Mouse (Mus musculus) brown adipose tissue, adult 24 weeks (tissue): Measurements from ENCODE around the gene Msi1. TPM values are rescaled to one million over a fixed set of nuclear protein-coding genes. Genes with fewer than 3 reads are reported as not detected.

ENCODE experiments used
- H3K27ac ChIP-seq: fragments of 200-500 bp; replicated peaks from 2 replicates; pipeline ENCODE4 v1.5.1; 2012; ENCODE audit warnings: low read depth, mild to moderate bottlenecking, low read length
- H3K4me1 ChIP-seq: fragments of 200-500 bp; 2 replicates; pipeline ENCODE4 v1.6.1; 2012; ENCODE audit warnings: low read length, mixed read lengths; ENCODE audit not compliant: control insufficient read depth, insufficient read depth, insufficient read length
- H3K4me3 ChIP-seq: fragments of 200-500 bp; 2 replicates; pipeline ENCODE4 v1.5.1; 2012; ENCODE audit warnings: low read depth, mild to moderate bottlenecking, low read length, moderate library complexity; ENCODE audit not compliant: insufficient read depth
- polyA plus RNA-seq: library from polyadenylated mRNA; stranded (reverse); fragments of >200 nt; gene quantifications from 2 replicates; pipeline ENCODE4 v1.2.4, GENCODE M21; 2012; ENCODE audit not compliant: missing spikeins, insufficient read depth, insufficient read length

Msi1 gene
- 1.1 TPM in 1 of 2 replicates, not detected in the other for polyA plus RNA-seq

- H3K4me1 ChIP-seq, result no peaks in the 10 kb centered on the region
- H3K4me3 ChIP-seq, result peak within 1 kb of the TSS; percentile 44
- no peak within 1 kb of the TSS for H3K27ac ChIP-seq
These were observed at the start of gene Msi1 for GRCm38 (mm10) chr5:115429359-115430186. Gene Msi1 (plus strand): TSS chr5:115429599.

DNA sequence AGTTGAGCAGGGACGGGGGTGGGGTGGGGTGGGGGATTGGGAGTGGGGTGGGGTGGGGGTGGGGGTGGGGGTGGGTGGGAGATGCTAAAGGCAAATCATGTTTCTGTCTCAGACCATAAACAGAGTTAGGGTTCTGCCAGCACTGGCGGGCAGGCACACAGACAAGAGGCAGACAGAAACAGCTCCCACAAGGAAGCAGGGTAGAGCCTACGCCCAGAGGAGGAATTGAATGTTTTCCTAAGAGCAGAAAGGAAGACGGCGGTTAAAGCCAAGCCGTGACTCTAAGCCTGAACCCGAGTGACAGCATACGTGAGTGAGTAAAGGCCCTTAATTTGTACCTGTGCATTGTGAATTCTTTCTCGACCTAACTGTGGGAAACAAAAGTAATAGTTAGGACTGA lies 37.5 kb upstream of the Msi1 start:
- Histone ChIP-seq H3K4me1 (no peaks in the 10 kb centered on the region), H3K27ac (no peak overlapping the region), H3K4me3 (no peak overlapping the region)

GRCm38 (mm10) chr5:115392969-115393368 lies 36.4 kb upstream of the Msi1 start:
- Histone ChIP-seq H3K4me1 (no peaks in the 10 kb centered on the region), H3K4me3 (no peak overlapping the region)

DNA sequence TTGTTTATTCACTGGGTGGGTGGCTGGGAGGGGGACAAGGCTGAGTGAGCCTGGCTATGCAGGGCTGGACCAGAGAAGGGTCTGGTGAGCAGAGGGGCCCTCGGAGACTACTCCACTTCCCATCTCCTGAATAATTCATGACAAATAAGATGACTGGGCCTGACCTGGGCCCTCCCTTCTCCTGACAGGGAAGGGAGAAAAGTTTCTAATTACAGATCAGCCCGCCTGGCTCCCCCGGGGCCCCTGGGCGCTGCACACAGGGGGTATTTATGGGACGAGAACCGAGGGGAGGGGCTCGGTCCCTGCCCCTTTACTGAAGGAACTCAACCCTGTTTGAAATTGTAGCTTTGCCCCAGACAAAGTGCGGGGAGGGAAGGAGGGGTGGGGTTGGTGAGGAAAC lies 35.2 kb upstream of the Msi1 start:
- no peak overlapping the region for H3K4me3 ChIP-seq

More at GRCm38 (mm10) chr5:115392969-115393368, 36.4 kb upstream of the Msi1 start:
- no peak overlapping the region for H3K27ac ChIP-seq

DNA sequence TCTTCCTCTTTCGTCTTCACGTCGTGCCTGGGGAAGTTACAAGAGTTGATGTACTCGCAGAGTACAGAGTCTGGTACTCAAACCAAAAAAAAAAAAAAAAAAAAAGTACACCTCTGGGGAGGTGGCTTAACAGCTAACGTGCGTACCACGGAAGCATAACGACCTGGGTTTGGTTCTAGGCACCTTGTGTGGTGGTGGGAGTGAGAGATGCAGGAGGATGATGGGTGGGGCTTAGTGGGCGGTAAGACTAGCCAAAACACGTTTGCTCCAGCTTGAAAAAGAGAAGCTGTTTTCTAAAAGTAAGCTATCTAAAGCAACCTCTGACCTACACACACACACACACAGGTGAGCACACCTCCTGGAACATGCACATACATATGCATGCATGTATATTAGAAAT lies 34.6 kb upstream of the Msi1 start:
- no peaks in the 10 kb centered on the region for H3K4me1 ChIP-seq
- no peak overlapping the region for H3K4me3 ChIP-seq
- H3K27ac ChIP-seq, result no peak overlapping the region

More for the DNA sequence above, 35.2 kb upstream of the Msi1 start:
- Histone ChIP-seq H3K4me1 (no peaks in the 10 kb centered on the region), H3K27ac (no peak overlapping the region)

GRCm38 (mm10) chr5:115396654-115397053 lies 32.7 kb upstream of the Msi1 start:
- Histone ChIP-seq H3K27ac (no peak overlapping the region), H3K4me1 (no peaks in the 10 kb centered on the region), H3K4me3 (no peak overlapping the region)

- H3K4me3 ChIP-seq, result peak overlapping the region; percentile 31; the same call in 1 of the 2 replicates
- no peaks in the 10 kb centered on the region for H3K4me1 ChIP-seq
- no peak overlapping the region for H3K27ac ChIP-seq
These were observed 31.3 kb upstream of the Msi1 start for GRCm38 (mm10) chr5:115397839-115398780.

GRCm38 (mm10) chr5:115402063-115402462 lies 27.3 kb upstream of the Msi1 start:
- Histone ChIP-seq H3K4me3 (no peak overlapping the region), H3K27ac (no peak overlapping the region), H3K4me1 (no peaks in the 10 kb centered on the region)

DNA sequence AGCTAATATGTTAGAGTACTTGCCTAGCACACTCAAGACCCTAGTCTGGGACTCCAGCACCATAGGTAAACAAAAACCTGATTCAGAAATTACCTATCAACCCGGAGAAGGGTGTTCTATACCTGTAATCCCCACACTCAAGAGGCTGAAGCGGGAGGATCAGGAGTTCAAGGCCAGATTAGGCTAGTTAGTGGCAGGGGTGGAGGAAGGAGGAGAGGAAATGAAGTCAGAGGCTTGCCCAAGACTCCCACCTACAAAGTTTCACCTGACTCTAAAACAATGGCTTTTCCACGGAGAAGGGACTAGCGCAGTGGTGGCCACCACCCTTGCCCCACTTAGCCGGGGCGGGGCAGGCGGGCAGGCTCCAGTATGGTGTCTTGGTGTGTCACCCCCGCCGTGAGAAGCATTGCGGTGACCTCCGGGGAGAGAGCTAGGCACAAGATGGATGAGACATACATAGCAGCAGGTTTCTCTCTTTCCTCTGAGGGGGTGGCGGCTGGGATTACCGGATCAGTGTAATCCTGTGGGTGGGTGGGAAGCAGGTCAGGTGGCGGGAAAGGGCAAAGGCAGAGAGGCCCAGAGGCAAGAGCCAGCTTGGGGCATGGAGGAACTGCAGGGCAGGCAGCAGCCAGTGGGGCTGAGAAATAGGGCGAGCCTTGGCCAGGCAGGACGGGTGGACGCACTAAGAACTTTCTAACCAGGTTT lies 25.8 kb upstream of the Msi1 start:
- Histone ChIP-seq H3K4me1 (no peaks in the 10 kb centered on the region), H3K27ac (peak overlapping the region; percentile 29; the same call in 1 of the 2 replicates), H3K4me3 (peak overlapping the region; percentile 61)

DNA sequence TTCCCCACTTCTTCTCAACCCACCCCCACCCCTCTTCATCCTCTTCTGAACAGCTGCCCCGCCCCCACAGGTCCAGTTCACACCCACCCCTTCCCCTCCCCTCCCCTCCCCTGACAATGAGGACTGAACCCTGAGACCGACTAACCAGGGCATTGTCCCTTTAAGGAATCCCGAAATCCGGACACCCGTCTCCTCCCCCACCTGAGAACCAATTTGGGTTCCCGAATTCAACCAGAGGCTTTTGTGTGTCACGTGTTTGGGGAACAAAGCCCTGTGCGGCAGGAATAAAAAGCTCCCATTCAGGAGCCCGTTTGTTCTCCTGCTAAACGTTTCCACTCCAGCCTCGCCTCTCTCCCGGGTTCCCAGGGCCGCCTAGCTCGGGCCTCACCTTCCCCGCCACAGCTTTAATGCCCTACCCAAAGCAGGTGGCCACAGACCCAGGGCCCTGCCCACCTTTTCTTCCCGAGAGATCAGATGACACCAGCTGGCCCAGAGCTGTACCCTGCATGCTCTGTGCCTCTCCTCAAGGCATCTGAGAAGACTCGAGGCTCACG lies 25.1 kb upstream of the Msi1 start:
- H3K4me1 ChIP-seq, result no peaks in the 10 kb centered on the region
- peak overlapping the region; percentile 48 for H3K4me3 ChIP-seq
- no peak overlapping the region for H3K27ac ChIP-seq

GRCm38 (mm10) chr5:115405205-115405604 lies 24.2 kb upstream of the Msi1 start:
- Histone ChIP-seq H3K27ac (no peak overlapping the region), H3K4me1 (no peaks in the 10 kb centered on the region), H3K4me3 (no peak overlapping the region)

DNA sequence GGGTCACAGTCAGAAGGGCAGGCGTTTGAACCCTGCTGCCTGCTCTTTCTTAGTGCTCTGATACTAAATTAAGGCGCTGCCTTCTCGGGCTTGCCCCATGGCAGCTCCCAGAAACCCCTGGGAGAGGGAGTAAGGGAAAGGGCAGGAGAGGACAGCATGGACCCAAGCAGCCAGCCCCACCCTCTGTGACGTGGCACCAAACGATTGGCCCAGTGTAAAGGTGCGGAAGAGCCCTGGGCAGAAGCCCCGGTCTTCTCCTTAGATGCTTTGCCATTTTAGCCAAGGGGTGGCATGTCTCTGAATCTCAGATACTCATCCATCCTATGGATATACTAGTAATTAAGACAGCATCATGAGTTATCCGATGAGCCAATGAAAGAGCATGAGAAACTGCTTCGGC lies 21.3 kb upstream of the Msi1 start:
- no peak overlapping the region for H3K27ac ChIP-seq
- no peaks in the 10 kb centered on the region for H3K4me1 ChIP-seq
- no peak overlapping the region for H3K4me3 ChIP-seq

- Histone ChIP-seq H3K4me1 (no peaks in the 10 kb centered on the region), H3K4me3 (peak overlapping the region; percentile 45)
These were observed 14.0 kb upstream of the Msi1 start for GRCm38 (mm10) chr5:115415111-115416085.

More at GRCm38 (mm10) chr5:115415111-115416085, 14.0 kb upstream of the Msi1 start:
- no peak overlapping the region for H3K27ac ChIP-seq
